Mouse (Mus musculus) heart, adult 9 months (tissue): ENCODE data around the gene Kcnj9.

Experiments used
- DNase-seq, 2 experiments: peaks; one replicate each; pipeline ENCODE4 v3.0.0; 2022; ENCODE audit warnings: low spot score in 2 of 2

The Kcnj9 gene

GRCm38 (mm10) chr1:172312768-172313561, 16.2 kb downstream of the Kcnj9 start:
- peak; percentile 29 to 56 for DNase-seq

GRCm38 (mm10) chr1:172311921-172312767, 17.0 kb downstream of the Kcnj9 start:
- peak; percentile 88 to 91 for DNase-seq

- DNase-seq, result peak; percentile 76 to 80
Observed at GRCm38 (mm10) chr1:172311248-172311906, 17.7 kb downstream of the Kcnj9 start.

GRCm38 (mm10) chr1:172309699-172310398, 19.3 kb downstream of the Kcnj9 start:
- DNase-seq, result peak; percentile 90 to 93

- no peak for DNase-seq
Observed at GRCm38 (mm10) chr1:172308409-172308808, 20.7 kb downstream of the Kcnj9 start.

- DNase-seq, result no peak
Observed at GRCm38 (mm10) chr1:172307936-172308335, 21.2 kb downstream of the Kcnj9 start.

GRCm38 (mm10) chr1:172306885-172307284, 22.2 kb downstream of the Kcnj9 start:
- no peak for DNase-seq

GRCm38 (mm10) chr1:172306196-172306595, 22.9 kb downstream of the Kcnj9 start:
- DNase-seq, result no peak

- DNase-seq, result no peak
Observed at GRCm38 (mm10) chr1:172305635-172306034, 23.5 kb downstream of the Kcnj9 start.

GRCm38 (mm10) chr1:172305153-172305552, 24.0 kb downstream of the Kcnj9 start:
- DNase-seq, result no peak

- DNase-seq, result no peak
Observed at GRCm38 (mm10) chr1:172304443-172304842, 24.7 kb downstream of the Kcnj9 start.

GRCm38 (mm10) chr1:172302851-172303250, 26.3 kb downstream of the Kcnj9 start:
- no peak for DNase-seq

GRCm38 (mm10) chr1:172302311-172302710, 26.8 kb downstream of the Kcnj9 start:
- no peak for DNase-seq

- no peak for DNase-seq
Observed at GRCm38 (mm10) chr1:172301180-172301579, 27.9 kb downstream of the Kcnj9 start.

- DNase-seq, result peak; percentile 53 to 67
Observed at GRCm38 (mm10) chr1:172300247-172300646, 28.9 kb downstream of the Kcnj9 start.

GRCm38 (mm10) chr1:172299528-172299927, 29.6 kb downstream of the Kcnj9 start:
- DNase-seq, result no peak

GRCm38 (mm10) chr1:172297611-172298537, 31.2 kb downstream of the Kcnj9 start, which contains the start of gene Atp1a2:
Gene Atp1a2, minus strand, starts transcription at chr1:172298064.
- peak; percentile 86 to 90 for DNase-seq

GRCm38 (mm10) chr1:172296816-172297510, 32.2 kb downstream of the Kcnj9 start:
- peak; percentile 71 to 79 for DNase-seq

GRCm38 (mm10) chr1:172295751-172296197, 33.3 kb downstream of the Kcnj9 start:
- DNase-seq, result peak in 1 of 2 experiments; percentile 56

GRCm38 (mm10) chr1:172293449-172293848, 35.7 kb downstream of the Kcnj9 start:
- no peak for DNase-seq
